Mouse (Mus musculus) left cerebral cortex, postnatal 4 days (tissue): ENCODE results near the gene AI182371. TPM values are rescaled to one million over a fixed set of nuclear protein-coding genes. Genes with fewer than 3 reads are reported as not detected.

Experiments used
- DNase-seq: peaks from one replicate; pipeline ENCODE4 v3.0.0-alpha.2; 2022
- intact Hi-C: fragments of 180-260 bp; cut with DNase I; formaldehyde crosslinking; loops from one replicate; pipeline ENCODE4 v1.15.1; 2025
- total RNA-seq, 2 experiments: library from RNA; stranded (reverse); gene quantifications; 2 replicates each; pipeline ENCODE4 v1.2.3; 2021

The AI182371 gene
- total RNA-seq, 2 experiments from 2014 or later: 0.48 TPM; not detected in 1

GRCm38 (mm10) chr2:35074328-35074727 lies 27.0 kb downstream of the AI182371 start:
- intact Hi-C loops: no loop called here
- no peak for DNase-seq

GRCm38 (mm10) chr2:35072547-35072946 lies 28.8 kb downstream of the AI182371 start:
- DNase-seq: no peak
- intact Hi-C loops: no loop called here

- DNase-seq: no peak
- intact Hi-C loops: no loop called here
Measured at GRCm38 (mm10) chr2:35070275-35070674, 31.1 kb downstream of the AI182371 start.

GRCm38 (mm10) chr2:35069124-35069523 lies 32.2 kb downstream of the AI182371 start:
- DNase-seq: no peak
- intact Hi-C loops: no loop called here

- intact Hi-C loops: no loop called here
- no peak for DNase-seq
Measured at GRCm38 (mm10) chr2:35067117-35067516, 34.2 kb downstream of the AI182371 start.

- intact Hi-C loops: no loop called here
Measured at GRCm38 (mm10) chr2:35066525-35067082, 34.7 kb downstream of the AI182371 start.

GRCm38 (mm10) chr2:35063333-35064030 lies 37.9 kb downstream of the AI182371 start:
- DNase-seq: no peak
- intact Hi-C loops: no loop called here

More at GRCm38 (mm10) chr2:35066525-35067082, 34.7 kb downstream of the AI182371 start:
- no peak for DNase-seq

- intact Hi-C loops: no loop called here
- no peak for DNase-seq
Measured at GRCm38 (mm10) chr2:35061338-35061737, 40.0 kb downstream of the AI182371 start, which contains the start of gene Hc. Gene Hc (minus strand): TSS chr2:35061438.

- no peak for DNase-seq
- intact Hi-C loops: no loop called here
Measured at GRCm38 (mm10) chr2:35060897-35061296, 40.4 kb downstream of the AI182371 start.

- no peak for DNase-seq
- intact Hi-C loops: no loop called here
Measured at GRCm38 (mm10) chr2:35060256-35060655, 41.1 kb downstream of the AI182371 start.

GRCm38 (mm10) chr2:35058325-35058724 lies 43.0 kb downstream of the AI182371 start:
- no peak for DNase-seq
- intact Hi-C loops: no loop called here

- intact Hi-C loops: no loop called here
- no peak for DNase-seq
Measured at GRCm38 (mm10) chr2:35057243-35057642, 44.1 kb downstream of the AI182371 start.

- no peak for DNase-seq
- intact Hi-C loops: no loop called here
Measured at GRCm38 (mm10) chr2:35048851-35049250, 52.5 kb downstream of the AI182371 start.

GRCm38 (mm10) chr2:35044956-35045355 lies 56.4 kb downstream of the AI182371 start:
- DNase-seq: no peak
- intact Hi-C loops: no loop called here

- DNase-seq: no peak
- intact Hi-C loops: no loop called here
Measured at GRCm38 (mm10) chr2:35038580-35039375, 62.6 kb downstream of the AI182371 start.

Other genes with a start within 250 kb of the AI182371 start
- gene Cutal, start 227.1 kb downstream of the AI182371 start, total RNA-seq: under 1 TPM; 0.20 to 0.52 TPM
- gene Psmd5, start 226.6 kb downstream of the AI182371 start, total RNA-seq: 10 to 100 TPM; 38.2 to 45.8 TPM
- gene Phf19, start 187.5 kb downstream of the AI182371 start, total RNA-seq: 1 to 10 TPM; 2.3 to 4.5 TPM
- 1 to 10 TPM; 1.1 to 2.6 TPM for gene Traf1, start 139.8 kb downstream of the AI182371 start, total RNA-seq
- under 1 TPM in 1 of 2 experiments, not detected in 1; 0.18 TPM for gene Hc, start 40.1 kb downstream of the AI182371 start, total RNA-seq
- 10 to 100 TPM; 16.1 to 17.6 TPM for gene Cntrl, start 7.9 kb upstream of the AI182371 start, total RNA-seq
- 100 to 1,000 TPM; 221 to 222 TPM for gene Rab14, start 99.6 kb upstream of the AI182371 start, total RNA-seq
- 10 to 100 TPM; 20.0 to 20.7 TPM for gene Gsn, start 154.8 kb upstream of the AI182371 start, total RNA-seq
- 10 to 100 TPM in 1 of 2 experiments, 1 to 10 TPM in 1; 7.0 to 10.5 TPM for gene Stom, start 235.4 kb upstream of the AI182371 start, total RNA-seq